Mouse (Mus musculus): ENCODE data around the gene Dctn1. TPM values are rescaled to one million over a fixed set of nuclear protein-coding genes. Genes with fewer than 3 reads are reported as not detected.

Dctn1 gene
- polyA plus RNA-seq, 1 experiment, result 394 TPM

DNA sequence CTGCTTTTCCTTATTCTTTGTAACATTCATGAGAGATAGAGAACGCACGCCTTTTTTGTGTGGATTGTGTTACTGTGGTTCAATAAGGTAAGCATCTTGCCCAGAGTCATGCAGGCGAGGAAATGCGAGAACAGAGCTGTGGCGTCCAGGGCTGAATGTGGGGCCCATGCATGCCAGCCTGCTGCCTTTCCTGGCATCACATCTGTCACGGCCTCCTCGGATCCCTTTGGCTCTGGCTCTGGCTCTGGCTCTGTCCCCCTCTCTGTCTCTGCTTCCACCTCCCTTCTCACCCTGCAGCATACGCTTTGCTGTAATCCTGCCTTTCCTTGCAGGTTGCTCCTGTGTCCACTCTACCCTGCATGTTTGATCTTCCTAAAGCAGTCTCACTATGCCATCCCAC is 10.3 kb downstream of the Dctn1 start:
- TF ChIP-seq CTCF (IDR thresholded peaks at IDR 0.05; ENCODE audit: borderline replicate concordance, insufficient read depth, low read depth, low read length) (no peak), POLR2A (IDR thresholded peaks at IDR 0.05; ENCODE audit: borderline replicate concordance, insufficient read depth, low read length) (no peak)
- Histone ChIP-seq H3K27me3 (ENCODE audit: control insufficient read depth, insufficient read depth, low read length) (no peaks in the 10 kb centered on the region), H3K4me3 (replicated peaks; ENCODE audit: insufficient read depth, low read depth, low read length) (no peak overlapping the region), H3K4me1 (ENCODE audit: control insufficient read depth, insufficient read depth, low read length) (peaks cover 39% of the 10 kb centered on the region), H3K27ac (ENCODE audit: insufficient read depth, low read length) (no peak overlapping the region)
- no peak for DNase-seq
- WGBS, result 20% methylated on average over 8 of the region's 8 CpGs

- Histone ChIP-seq H3K27ac (ENCODE audit: insufficient read depth, low read length) (peak overlapping the region; percentile 60), H3K27me3 (ENCODE audit: control insufficient read depth, insufficient read depth, low read length) (no peaks in the 10 kb centered on the region), H3K4me1 (ENCODE audit: control insufficient read depth, insufficient read depth, low read length) (peaks cover 32% of the 10 kb centered on the region), H3K4me3 (replicated peaks; ENCODE audit: insufficient read depth, low read depth, low read length) (peak overlapping the region; percentile 98)
- DNase-seq, result peak; percentile 83 to 84
- WGBS, result 3% methylated on average over 12 of the region's 12 CpGs
- TF ChIP-seq POLR2A (IDR thresholded peaks at IDR 0.05; ENCODE audit: borderline replicate concordance, insufficient read depth, low read length) (peak; percentile 65; the same call in 1 of the 2 replicates), CTCF (IDR thresholded peaks at IDR 0.05; ENCODE audit: borderline replicate concordance, insufficient read depth, low read depth, low read length) (no peak)
These were observed 13.8 kb downstream of the Dctn1 start for GRCm38 (mm10) chr6:83179390-83180117.

DNA sequence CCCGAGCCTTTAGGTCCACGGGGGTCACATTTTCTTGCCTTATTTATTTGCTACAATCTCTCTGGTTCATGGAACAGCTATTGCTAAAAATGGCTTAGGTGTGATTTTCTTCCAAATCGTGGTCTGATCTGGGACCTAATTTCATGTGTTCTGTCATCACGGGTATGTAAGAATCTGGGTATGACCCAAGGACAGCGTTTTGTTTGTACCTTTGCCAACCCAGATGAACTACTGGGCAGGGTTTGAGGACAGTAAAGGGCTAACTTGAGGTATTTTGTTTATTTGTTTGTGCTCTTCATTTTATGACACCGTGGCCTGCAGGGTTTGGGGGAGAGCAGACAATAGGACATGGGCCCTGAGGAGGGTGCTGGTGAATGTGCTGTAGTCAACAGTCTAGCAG is 14.9 kb downstream of the Dctn1 start:
- Histone ChIP-seq H3K4me1 (ENCODE audit: control insufficient read depth, insufficient read depth, low read length) (peaks cover 39% of the 10 kb centered on the region), H3K27ac (ENCODE audit: insufficient read depth, low read length) (peak overlapping the region; percentile 43; the same call in 1 of the 2 replicates), H3K4me3 (replicated peaks; ENCODE audit: insufficient read depth, low read depth, low read length) (peak overlapping the region; percentile 98), H3K27me3 (ENCODE audit: control insufficient read depth, insufficient read depth, low read length) (no peaks in the 10 kb centered on the region)
- TF ChIP-seq CTCF (IDR thresholded peaks at IDR 0.05; ENCODE audit: borderline replicate concordance, insufficient read depth, low read depth, low read length), result no peak
- WGBS, result 33% methylated on average over 6 of the region's 6 CpGs
- no peak for DNase-seq

DNA sequence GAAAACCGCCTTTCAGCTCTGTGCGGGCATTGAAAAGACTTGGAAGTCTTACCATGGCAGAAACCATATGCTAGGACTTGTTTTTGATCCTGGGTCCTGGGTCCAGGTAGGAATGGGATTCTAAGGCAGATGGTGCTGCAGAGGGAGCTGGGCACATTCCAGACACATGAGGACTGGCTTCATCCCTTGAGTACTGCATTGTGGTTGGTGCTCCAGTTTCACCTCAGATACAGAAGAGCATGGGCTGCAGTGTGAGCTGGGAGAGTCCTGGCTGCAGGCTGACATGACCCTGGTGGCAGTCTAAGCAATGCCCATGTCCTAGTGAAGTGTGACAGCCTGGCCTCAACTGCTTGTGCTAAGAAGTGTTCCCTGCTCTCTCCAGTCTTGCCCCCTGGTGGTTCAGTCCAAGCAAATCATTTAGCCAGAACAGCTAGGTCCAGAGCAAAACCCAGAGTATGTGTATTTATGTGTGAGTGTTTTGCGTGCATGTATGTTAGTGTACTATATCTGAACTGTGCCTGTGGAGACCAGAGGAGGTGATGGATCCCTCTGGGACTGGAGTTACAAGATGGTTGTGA is 19.2 kb downstream of the Dctn1 start:
- Histone ChIP-seq H3K4me1 (ENCODE audit: control insufficient read depth, insufficient read depth, low read length) (peaks cover 31% of the 10 kb centered on the region), H3K27me3 (ENCODE audit: control insufficient read depth, insufficient read depth, low read length) (no peaks in the 10 kb centered on the region), H3K4me3 (replicated peaks; ENCODE audit: insufficient read depth, low read depth, low read length) (no peak overlapping the region), H3K27ac (ENCODE audit: insufficient read depth, low read length) (peak overlapping the region; percentile 41)
- TF ChIP-seq CTCF (IDR thresholded peaks at IDR 0.05; ENCODE audit: borderline replicate concordance, insufficient read depth, low read depth, low read length) (peak; percentile 42; the same call in 1 of the 2 replicates), POLR2A (IDR thresholded peaks at IDR 0.05; ENCODE audit: borderline replicate concordance, insufficient read depth, low read length) (no peak)
- 26% methylated on average over 3 of the region's 3 CpGs for WGBS
- DNase-seq, result peak in 1 of 2 experiments; percentile 61

DNA sequence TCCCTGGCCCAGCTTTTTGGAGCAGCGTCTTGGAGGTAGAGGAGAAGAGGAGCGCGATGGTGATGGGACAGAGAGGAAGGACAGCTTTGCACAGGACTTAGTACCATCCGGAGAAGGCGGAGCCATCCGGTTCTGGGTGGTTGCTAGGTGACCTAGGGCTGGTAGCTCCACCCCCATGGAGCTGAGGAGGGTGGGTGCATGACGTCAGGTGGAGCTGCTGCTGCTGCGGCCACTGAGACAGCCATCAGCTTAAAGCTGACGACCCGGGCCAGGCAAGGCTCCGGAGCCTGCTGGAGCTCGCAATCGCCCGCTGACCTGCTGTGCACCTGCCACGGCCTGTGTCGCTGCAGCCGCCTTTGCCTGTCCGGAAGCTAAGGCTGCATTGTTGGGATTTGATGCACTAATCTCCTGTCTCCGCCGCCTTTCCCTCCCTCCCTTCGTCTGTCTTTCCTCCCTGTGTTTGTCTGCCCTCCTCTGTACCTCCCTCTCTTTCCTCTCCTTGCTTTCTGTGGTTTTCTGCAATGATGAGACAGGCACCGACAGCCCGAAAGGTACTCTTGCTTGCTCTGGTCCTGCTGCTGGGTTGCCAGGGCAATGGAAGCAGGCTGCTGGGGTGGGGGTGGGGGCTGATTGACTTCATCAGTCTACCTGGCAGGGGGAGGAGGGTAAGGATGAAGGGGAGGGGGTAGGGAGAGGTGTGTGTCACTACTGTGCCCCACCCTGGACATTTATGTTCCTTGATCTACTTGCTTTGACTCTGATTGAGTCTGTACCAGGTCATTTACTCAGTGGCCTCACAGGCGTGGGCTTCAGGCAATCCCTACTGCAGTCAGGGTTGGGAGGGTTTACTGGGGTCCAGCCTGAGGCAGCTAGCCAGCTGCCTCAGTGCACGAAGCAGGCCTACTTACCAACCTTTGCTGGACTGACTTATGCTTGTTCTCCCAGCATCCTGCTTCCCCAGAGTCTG is 20.5 kb downstream of the Dctn1 start:
- DNase-seq, result peak; percentile 93 to 95
- H3K27me3 ChIP-seq (ENCODE audit: control insufficient read depth, insufficient read depth, low read length), result no peaks in the 10 kb centered on the region
- peaks cover 28% of the 10 kb centered on the region for H3K4me1 ChIP-seq (ENCODE audit: control insufficient read depth, insufficient read depth, low read length)
- peak overlapping the region; percentile 92 for H3K27ac ChIP-seq (ENCODE audit: insufficient read depth, low read length)
- TF ChIP-seq POLR2A (IDR thresholded peaks at IDR 0.05; ENCODE audit: borderline replicate concordance, insufficient read depth, low read length) (peak; percentile 90; the same call in 1 of the 2 replicates), CTCF (IDR thresholded peaks at IDR 0.05; ENCODE audit: borderline replicate concordance, insufficient read depth, low read depth, low read length) (no peak; the same call in 1 of the 2 replicates)
- peak overlapping the region; percentile 93 for H3K4me3 ChIP-seq (replicated peaks; ENCODE audit: insufficient read depth, low read depth, low read length)
- 3% methylated on average over 25 of the region's 25 CpGs for WGBS

DNA sequence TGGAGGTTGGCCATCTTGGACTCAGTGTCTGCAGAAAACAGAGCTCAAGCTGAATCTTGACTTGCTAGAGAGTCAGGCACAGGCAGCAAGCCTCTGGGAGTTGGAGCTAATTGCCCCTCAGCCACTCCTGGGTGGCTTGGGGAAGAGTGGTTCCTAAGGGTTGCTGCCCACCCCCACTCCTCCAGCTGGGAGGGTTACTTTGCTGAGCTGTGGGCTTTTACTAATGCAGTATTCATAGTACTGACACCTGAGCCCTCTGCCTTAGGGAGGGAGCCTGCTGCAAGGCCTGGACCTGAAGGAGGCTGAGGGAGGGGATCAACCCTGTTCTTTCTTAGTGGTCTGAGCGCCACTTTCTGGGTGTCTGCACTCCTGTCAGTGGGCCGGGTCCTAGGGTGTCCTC is 21.2 kb downstream of the Dctn1 start:
- DNase-seq, result no peak
- TF ChIP-seq CTCF (IDR thresholded peaks at IDR 0.05; ENCODE audit: borderline replicate concordance, insufficient read depth, low read depth, low read length) (no peak), POLR2A (IDR thresholded peaks at IDR 0.05; ENCODE audit: borderline replicate concordance, insufficient read depth, low read length) (no peak)
- peak overlapping the region; percentile 93 for H3K4me3 ChIP-seq (replicated peaks; ENCODE audit: insufficient read depth, low read depth, low read length)
- WGBS, result 77% methylated on average over 2 of the region's 2 CpGs
- no peaks in the 10 kb centered on the region for H3K27me3 ChIP-seq (ENCODE audit: control insufficient read depth, insufficient read depth, low read length)
- H3K4me1 ChIP-seq (ENCODE audit: control insufficient read depth, insufficient read depth, low read length), result peaks cover 28% of the 10 kb centered on the region
- peak overlapping the region; percentile 6; the same call in 1 of the 2 replicates for H3K27ac ChIP-seq (ENCODE audit: insufficient read depth, low read length)

GRCm38 (mm10) chr6:83193571-83193970 is 27.9 kb downstream of the Dctn1 start:
- Histone ChIP-seq H3K4me1 (ENCODE audit: control insufficient read depth, insufficient read depth, low read length) (peaks cover 15% of the 10 kb centered on the region), H3K4me3 (replicated peaks; ENCODE audit: insufficient read depth, low read depth, low read length) (no peak overlapping the region), H3K27ac (ENCODE audit: insufficient read depth, low read length) (no peak overlapping the region), H3K27me3 (ENCODE audit: control insufficient read depth, insufficient read depth, low read length) (no peaks in the 10 kb centered on the region)
- 91% methylated on average over 7 of the region's 7 CpGs for WGBS
- no peak for TF ChIP-seq CTCF (IDR thresholded peaks at IDR 0.05; ENCODE audit: borderline replicate concordance, insufficient read depth, low read depth, low read length)
- no peak for TF ChIP-seq POLR2A (IDR thresholded peaks at IDR 0.05; ENCODE audit: borderline replicate concordance, insufficient read depth, low read length)
- DNase-seq, result no peak
